Mouse (Mus musculus) lung, adult 2 months (tissue): ENCODE data around the gene Cdc20b. TPM values are rescaled to one million over a fixed set of nuclear protein-coding genes. Genes with fewer than 3 reads are reported as not detected.

Experiments
- DNase-seq: peaks from one replicate; pipeline ENCODE4 v3.0.0; 2022
- H3K4me1 ChIP-seq: fragments of 200-500 bp; 2 replicates; pipeline ENCODE4 v1.6.1; 2011; ENCODE audit warnings: low read length; ENCODE audit not compliant: control insufficient read depth, insufficient read depth
- H3K4me3 ChIP-seq: fragments of 200-500 bp; replicated peaks from 2 replicates; pipeline ENCODE3; 2011; ENCODE audit warnings: low read depth, mild to moderate bottlenecking, control low read depth, low read length; ENCODE audit errors: extremely low read depth
- CTCF ChIP-seq: fragments of 200-500 bp; IDR thresholded peaks from 2 replicates; pipeline ENCODE4 v1.5.1; 2011; ENCODE audit warnings: mild to moderate bottlenecking, low read length, control low read depth; ENCODE audit not compliant: insufficient read depth
- POLR2A ChIP-seq: fragments of 200-500 bp; IDR thresholded peaks from 2 replicates; pipeline ENCODE4 v1.6.1; 2011; ENCODE audit warnings: low read depth, mild to moderate bottlenecking, control low read depth, low read length, borderline replicate concordance; ENCODE audit errors: extremely low read depth
- WGBS: fragments of 180-500 bp; shearing (Covaris S2); methylation state at CpG from one replicate; pipeline ENCODE4 v1.1.7; 2018; 5-methylcytosine and 5-hydroxymethylcytosine counted together
- polyA plus RNA-seq: library from polyadenylated mRNA; depleted of rRNA; stranded (reverse); fragments of >200 nt; gene quantifications from 2 replicates; pipeline ENCODE4 v1.2.3, GENCODE M21; 2012

Gene Cdc20b
- polyA plus RNA-seq, 1 experiment: 0.27 TPM

DNA sequence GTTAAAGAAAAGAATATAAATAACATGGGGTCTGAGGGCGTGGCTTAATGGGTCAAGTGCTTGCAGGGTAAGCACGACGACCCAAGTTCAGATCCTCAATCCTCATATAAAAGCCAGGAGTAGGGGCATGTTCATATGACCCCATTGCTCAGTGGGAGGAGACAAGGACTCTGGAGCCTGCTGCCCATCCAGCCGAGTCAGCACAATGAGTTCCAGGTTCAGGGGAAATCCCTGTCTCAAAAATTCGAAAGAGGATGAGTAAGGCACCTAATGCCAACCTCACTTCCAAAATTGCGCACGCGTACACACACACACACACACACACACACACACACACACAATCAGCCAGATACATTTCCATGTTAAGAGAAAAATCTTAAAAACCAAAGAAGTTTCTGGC lies 12.4 kb upstream of the Cdc20b start:
- TF ChIP-seq POLR2A (no peak), CTCF (no peak)
- DNase-seq: no peak
- H3K4me3 ChIP-seq: no peak overlapping the region
- 69% methylated on average over 8 of the region's 8 CpGs for WGBS
- 0 out of 2 replicates have a peak, but pooled peaks cover 2% of the 10 kb centered on the region for H3K4me1 ChIP-seq

- TF ChIP-seq CTCF (no peak), POLR2A (no peak)
- 49% methylated on average over 17 of the region's 17 CpGs for WGBS
- H3K4me3 ChIP-seq: no peak overlapping the region
- 0 out of 2 replicates have a peak, but pooled peaks cover 2% of the 10 kb centered on the region for H3K4me1 ChIP-seq
- DNase-seq: no peak
Measured at GRCm38 (mm10) chr13:113023274-113024143, 11.4 kb upstream of the Cdc20b start.

- no peak for DNase-seq
- H3K4me3 ChIP-seq: no peak overlapping the region
- TF ChIP-seq POLR2A (no peak), CTCF (no peak)
- no peaks in the 10 kb centered on the region; the same call in 1 of the 2 replicates for H3K4me1 ChIP-seq
- WGBS: 3% methylated on average over 7 of the region's 7 CpGs
Measured at GRCm38 (mm10) chr13:113031351-113031750, 3.6 kb upstream of the Cdc20b start.

DNA sequence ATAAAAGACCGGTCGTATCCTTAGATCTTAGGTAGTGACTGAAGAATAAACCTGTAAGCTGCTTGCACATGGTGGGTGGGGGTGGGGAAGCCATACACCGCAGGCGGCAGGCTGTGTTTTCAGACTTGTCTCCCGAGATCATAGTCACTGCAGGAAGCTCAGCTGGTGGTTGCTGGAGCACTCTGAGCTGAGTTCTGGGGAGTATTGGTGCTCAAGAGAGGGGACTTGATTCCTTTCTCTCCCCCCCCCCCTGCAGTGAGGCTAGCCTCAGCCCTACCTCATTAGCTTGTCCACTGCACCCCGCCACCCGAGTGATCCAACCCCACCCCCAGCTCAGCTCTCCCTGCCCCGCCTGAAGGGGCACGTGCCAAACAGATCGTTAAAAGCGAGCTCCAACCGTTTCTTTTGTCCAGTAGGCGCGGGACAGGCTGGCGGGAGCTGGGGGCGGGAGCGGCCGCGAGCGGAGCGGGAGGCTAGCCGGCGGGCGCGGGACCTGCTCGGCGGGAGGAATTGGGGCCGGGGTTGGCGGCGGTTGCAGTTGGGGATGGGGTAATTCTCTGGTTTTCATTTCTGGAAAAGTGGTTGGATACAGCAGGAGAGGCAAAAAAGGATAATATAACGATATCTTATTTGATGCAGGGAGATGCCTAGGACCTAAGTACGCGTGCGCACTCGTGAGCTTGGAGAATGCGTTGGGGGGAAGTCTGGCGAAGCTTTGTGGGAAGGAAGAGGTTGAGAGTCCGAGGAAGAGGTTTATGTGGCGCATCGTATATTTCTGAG lies 2.9 kb upstream of the Cdc20b start:
- TF ChIP-seq CTCF (no peak), POLR2A (no peak)
- WGBS: 1% methylated on average over 40 of the region's 40 CpGs
- Histone ChIP-seq H3K4me1 (no peaks in the 10 kb centered on the region; the same call in 1 of the 2 replicates), H3K4me3 (peak overlapping the region; percentile 49)
- peak; percentile 25 for DNase-seq

- no peak for TF ChIP-seq CTCF
- no peak for TF ChIP-seq POLR2A
- no peak for DNase-seq
- Histone ChIP-seq H3K4me3 (no peak overlapping the region), H3K4me1 (no peaks in the 10 kb centered on the region; the same call in 1 of the 2 replicates)
Measured at GRCm38 (mm10) chr13:113032831-113033230, 2.1 kb upstream of the Cdc20b start.

- TF ChIP-seq POLR2A (no peak), CTCF (no peak)
- 9% methylated on average over 11 of the region's 11 CpGs for WGBS
- no peak for DNase-seq
- Histone ChIP-seq H3K4me1 (no peaks in the 10 kb centered on the region; the same call in 1 of the 2 replicates), H3K4me3 (peak overlapping the region; percentile 0)
Measured at GRCm38 (mm10) chr13:113034271-113034886, 532 bp upstream of the Cdc20b start.

GRCm38 (mm10) chr13:113035852-113036251 lies 941 bp downstream of the Cdc20b start:
- peak; percentile 42 for DNase-seq
- H3K4me1 ChIP-seq: no peaks in the 10 kb centered on the region; the same call in 1 of the 2 replicates
- WGBS: under 1% methylated on average over 4 of the region's 4 CpGs
- H3K4me3 ChIP-seq: no peak overlapping the region
- no peak for TF ChIP-seq POLR2A
- peak; percentile 57 for TF ChIP-seq CTCF

DNA sequence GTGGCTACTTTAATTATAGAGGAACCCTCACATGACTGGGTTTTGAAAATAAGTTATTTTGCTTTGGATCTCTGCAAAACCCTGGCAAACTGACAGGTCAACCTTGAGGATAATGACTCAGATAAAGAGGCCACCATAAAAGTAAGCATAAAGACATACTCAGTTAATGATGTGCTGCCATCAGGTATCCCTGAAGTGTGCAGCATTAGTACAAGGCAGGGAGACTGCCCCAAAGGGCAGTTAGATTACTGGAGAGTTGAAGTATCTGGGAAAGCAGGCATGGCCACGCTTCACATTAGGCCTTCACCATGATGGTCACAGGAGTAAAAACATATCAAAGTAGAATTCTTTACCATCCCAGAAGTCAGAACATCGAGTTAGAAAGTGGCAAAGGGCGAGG lies 10.0 kb downstream of the Cdc20b start:
- 48% methylated on average over 3 of the region's 3 CpGs for WGBS
- Histone ChIP-seq H3K4me3 (no peak overlapping the region), H3K4me1 (peaks cover 2% of the 10 kb centered on the region; the same call in 1 of the 2 replicates)
- TF ChIP-seq CTCF (no peak), POLR2A (no peak)
- DNase-seq: no peak
